Mouse (Mus musculus): ENCODE data around the gene Gm8267. TPM values are rescaled to one million over a fixed set of nuclear protein-coding genes. Genes with fewer than 3 reads are reported as not detected.
"Not testable (repeated sequence)": the region's sequence is repeated elsewhere in the genome, so short reads cannot be mapped to it uniquely, and the experiment has no call there.

Gene Gm8267
- polyA plus RNA-seq (2012; rRNA removed): not detected in 2 replicates

DNA sequence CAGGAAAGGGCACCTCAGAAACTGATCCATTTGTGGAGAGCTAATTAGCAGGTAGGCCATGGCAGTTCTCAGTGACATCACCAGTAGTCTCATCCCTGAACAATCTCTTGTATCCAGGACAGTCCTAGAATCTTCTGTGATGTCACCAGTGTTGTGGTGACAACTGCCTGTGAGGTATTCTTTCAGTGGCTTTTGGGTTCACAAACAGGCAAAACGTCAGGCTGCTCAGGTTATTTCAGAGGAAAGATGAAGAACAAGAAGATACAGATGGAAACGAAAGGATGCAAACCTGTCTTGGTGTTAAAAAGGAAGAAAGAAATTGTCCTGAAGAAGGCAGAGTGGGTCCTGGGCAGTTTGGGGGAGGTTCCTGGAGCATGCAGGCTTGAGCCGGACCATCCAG lies at the start of gene Gm8267:
Gene Gm8267, minus strand, starts transcription at position 101 of the 400 bp plus-strand sequence.
- DNase-seq: no peak

DNA sequence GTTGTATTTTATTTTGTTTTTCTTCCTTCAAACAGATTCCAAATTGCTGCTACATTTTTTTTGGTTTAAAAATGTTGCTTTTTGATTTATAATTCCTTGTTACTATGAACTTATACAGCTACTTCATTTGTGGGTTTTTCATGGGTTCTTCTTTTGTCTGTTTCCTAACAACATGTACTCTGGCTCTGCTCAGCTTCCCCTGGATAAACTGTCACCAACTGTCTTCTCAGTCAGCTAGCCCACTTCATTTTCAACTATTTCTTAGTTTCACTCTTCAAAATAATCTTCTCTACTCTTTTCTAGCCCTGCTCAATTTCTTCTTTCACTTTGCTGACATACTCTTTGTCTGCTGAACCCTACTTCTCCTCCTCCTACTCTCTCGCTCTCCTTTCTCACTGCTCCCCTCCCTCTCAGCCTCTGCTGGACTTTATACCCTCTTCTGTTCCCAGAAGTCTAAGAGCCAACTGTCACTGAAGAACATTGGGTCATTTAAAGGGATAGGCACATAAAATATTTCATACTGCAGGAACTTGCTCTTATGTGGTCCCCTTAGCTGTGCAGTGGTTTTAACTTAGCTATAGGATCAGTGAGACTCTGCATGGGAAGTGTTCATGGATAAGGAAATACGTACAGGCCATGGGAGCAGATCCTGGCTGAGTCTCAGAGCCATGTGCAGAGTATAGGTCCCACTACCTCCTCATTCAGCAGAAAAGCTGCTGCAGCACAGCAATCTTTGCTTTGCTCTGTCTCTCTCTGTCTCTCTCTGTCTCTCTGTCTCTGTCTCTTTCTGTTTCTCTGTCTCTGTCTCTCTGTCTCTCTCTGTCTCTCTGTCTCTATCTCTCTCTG lies 39.6 kb upstream of the Gm8267 start:
- 53% methylated on average over 2 of the region's 2 CpGs for WGBS
- H3K4me3 ChIP-seq (replicated peaks; ENCODE audit: insufficient read depth, low read depth, low read length); H3K4me1 ChIP-seq (ENCODE audit: control insufficient read depth, insufficient read depth, low read length); H3K27ac ChIP-seq (ENCODE audit: insufficient read depth, low read length); H3K27me3 ChIP-seq (ENCODE audit: control insufficient read depth, insufficient read depth, low read length); DNase-seq: not testable (repeated sequence)

More for the DNA sequence above, at the start of gene Gm8267:
- no peaks in the 10 kb centered on the region for H3K4me1 ChIP-seq (ENCODE audit: control insufficient read depth, insufficient read depth, low read length)
- 68% methylated on average over 3 of the region's 3 CpGs for WGBS
- H3K27me3 ChIP-seq (ENCODE audit: control insufficient read depth, insufficient read depth, low read length): no peaks in the 10 kb centered on the region
- TF ChIP-seq CTCF (IDR thresholded peaks at IDR 0.05; ENCODE audit: borderline replicate concordance, insufficient read depth, low read depth, low read length): no peak
- TF ChIP-seq POLR2A (IDR thresholded peaks at IDR 0.05; ENCODE audit: borderline replicate concordance, insufficient read depth, low read length): no peak
- no peak within 1 kb of the TSS for H3K27ac ChIP-seq (ENCODE audit: insufficient read depth, low read length)
- no peak within 1 kb of the TSS for H3K4me3 ChIP-seq (replicated peaks; ENCODE audit: insufficient read depth, low read depth, low read length)

DNA sequence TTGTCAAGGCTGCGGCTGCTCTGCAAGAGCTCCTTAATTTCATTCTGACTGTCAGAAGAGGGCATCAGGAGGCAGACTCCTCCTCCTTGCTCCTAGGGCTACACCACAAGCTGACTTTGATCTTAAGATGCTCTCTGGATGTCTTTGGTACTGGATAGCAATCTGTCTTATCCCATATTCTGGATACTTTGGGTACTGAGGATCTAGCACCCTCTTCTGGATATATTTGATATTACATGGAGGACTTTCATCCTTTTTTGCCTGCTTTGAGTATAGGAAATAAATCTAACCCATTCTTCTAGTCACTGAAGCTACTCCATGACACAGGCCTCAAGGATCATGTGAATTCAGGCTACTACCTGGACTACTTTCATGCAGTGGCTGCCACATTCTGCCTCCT lies 7.4 kb downstream of the Gm8267 start:
- H3K27me3 ChIP-seq (ENCODE audit: control insufficient read depth, insufficient read depth, low read length); H3K4me1 ChIP-seq (ENCODE audit: control insufficient read depth, insufficient read depth, low read length); H3K4me3 ChIP-seq (replicated peaks; ENCODE audit: insufficient read depth, low read depth, low read length); H3K27ac ChIP-seq (ENCODE audit: insufficient read depth, low read length); DNase-seq: not testable (repeated sequence)
- 63% methylated on average over 1 of the region's 1 CpGs for WGBS

DNA sequence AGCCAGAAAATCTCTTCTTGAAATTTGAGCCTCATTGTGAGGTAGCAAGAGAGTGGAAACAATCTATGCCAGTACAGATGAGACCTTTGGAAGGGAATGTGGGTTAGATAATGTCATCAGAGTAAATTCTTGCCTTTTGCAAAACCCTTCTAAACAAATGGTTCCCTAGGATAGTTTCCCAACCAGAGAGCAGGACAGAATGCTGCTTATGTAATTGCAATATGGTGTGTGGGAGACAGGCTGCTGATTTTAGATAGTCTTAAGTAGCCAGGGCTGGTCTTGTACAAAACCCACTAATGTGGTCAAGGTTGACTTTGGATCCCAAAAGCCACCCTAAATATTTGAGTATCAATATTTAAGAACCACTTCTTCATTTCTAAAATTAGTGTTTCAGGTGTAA lies 19.4 kb downstream of the Gm8267 start:
- H3K27ac ChIP-seq (ENCODE audit: insufficient read depth, low read length); DNase-seq; H3K4me3 ChIP-seq (replicated peaks; ENCODE audit: insufficient read depth, low read depth, low read length); H3K4me1 ChIP-seq (ENCODE audit: control insufficient read depth, insufficient read depth, low read length); H3K27me3 ChIP-seq (ENCODE audit: control insufficient read depth, insufficient read depth, low read length): not testable (repeated sequence)

DNA sequence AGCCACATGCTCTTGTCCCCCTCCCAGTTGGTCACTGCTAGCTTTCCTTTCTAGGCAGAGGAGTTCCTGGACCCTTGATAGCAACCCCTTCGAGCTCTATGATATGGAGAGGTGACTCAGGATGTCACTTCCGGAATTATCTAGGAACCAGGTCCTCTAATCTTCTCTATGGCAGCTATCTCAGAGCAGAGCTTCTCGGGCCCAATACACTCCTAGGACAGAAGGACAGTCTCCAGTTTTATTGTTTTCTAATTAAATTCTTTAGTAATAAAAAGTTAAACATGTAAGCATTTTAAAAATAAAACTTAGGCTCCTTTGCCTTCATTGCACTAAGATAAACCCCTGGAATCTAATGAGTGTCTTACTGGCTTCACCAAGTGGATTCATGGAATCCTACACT lies 43.8 kb downstream of the Gm8267 start, which contains the start of gene Gm8257:
Gene Gm8257, minus strand, starts transcription at position 101 of the 400 bp plus-strand sequence.
- not testable (repeated sequence) for DNase-seq; H3K4me3 ChIP-seq (replicated peaks; ENCODE audit: insufficient read depth, low read depth, low read length)

More for the DNA sequence above, 43.8 kb downstream of the Gm8267 start, which contains the start of gene Gm8257:
- not testable (repeated sequence) for H3K27ac ChIP-seq (ENCODE audit: insufficient read depth, low read length); H3K4me1 ChIP-seq (ENCODE audit: control insufficient read depth, insufficient read depth, low read length); H3K27me3 ChIP-seq (ENCODE audit: control insufficient read depth, insufficient read depth, low read length)
- 76% methylated on average over 3 of the region's 3 CpGs for WGBS

Other genes starting within 250 kb of the Gm8267 start
- gene Gm17093, start 232.1 kb downstream of the Gm8267 start, polyA plus RNA-seq (2012; rRNA removed): not detected in 2 replicates
- gene Gm8247, start 167.2 kb downstream of the Gm8267 start, polyA plus RNA-seq (2012; rRNA removed): not detected in 2 replicates
- gene Gm5624, start 122.4 kb downstream of the Gm8267 start, polyA plus RNA-seq (2012; rRNA removed): 0.19 TPM in 1 of 2 replicates, not detected in the other
- gene Gm8257, start 43.9 kb downstream of the Gm8267 start, polyA plus RNA-seq (2012; rRNA removed): not detected in 2 replicates
- gene Ptgdr, start 109.0 kb upstream of the Gm8267 start, polyA plus RNA-seq (2012; rRNA removed): 0.26 and 0.32 TPM in 2 replicates
- gene Ptger2, start 237.9 kb upstream of the Gm8267 start, polyA plus RNA-seq (2012; rRNA removed): 0.32 and 0.33 TPM in 2 replicates

All from cerebellum, adult 2 months (tissue).